Mouse (Mus musculus): ENCODE results near the gene Anapc10.

- TF ChIP-seq POLR2A (IDR thresholded peaks at IDR 0.05; ENCODE audit: low read depth, low read length) (no peak), CTCF (IDR thresholded peaks at IDR 0.05; ENCODE audit: borderline replicate concordance, insufficient read depth, low read length) (no peak)
Observed at GRCm38 (mm10) chr8:79826534-79826933, 114.9 kb downstream of the Anapc10 start.
